Mouse (Mus musculus) adrenal gland, adult 8-10 months (tissue): ENCODE results near the gene Ift122. TPM values are rescaled to one million over a fixed set of nuclear protein-coding genes. Genes with fewer than 3 reads are reported as not detected.

Source experiments
- DNase-seq: peaks from one replicate; pipeline ENCODE4 v3.0.0; 2022
- total RNA-seq, 4 experiments: library from RNA; stranded (reverse); gene quantifications; 2 replicates each; pipeline ENCODE4 v1.2.4; 2022

Ift122 gene
- total RNA-seq, 4 experiments from 2014 or later: 17.2 to 29.9 (median 21.9) TPM

- DNase-seq: peak; percentile 55
Observed at GRCm38 (mm10) chr6:115927292-115928242, 74.3 kb downstream of the Ift122 start.

- no peak for DNase-seq
Observed at GRCm38 (mm10) chr6:115930018-115930417, 76.7 kb downstream of the Ift122 start.

GRCm38 (mm10) chr6:115931639-115932038, 78.4 kb downstream of the Ift122 start, which contains the start of gene Rho:
Gene Rho (plus strand): TSS chr6:115931748.
- no peak for DNase-seq

- peak; percentile 87 for DNase-seq
Observed at GRCm38 (mm10) chr6:115932391-115932790, 79.1 kb downstream of the Ift122 start.

GRCm38 (mm10) chr6:115935544-115935943, 82.3 kb downstream of the Ift122 start:
- no peak for DNase-seq

GRCm38 (mm10) chr6:115938011-115938410, 84.7 kb downstream of the Ift122 start:
- DNase-seq: no peak

- no peak for DNase-seq
Observed at GRCm38 (mm10) chr6:115938798-115939197, 85.5 kb downstream of the Ift122 start.

- DNase-seq: no peak
Observed at GRCm38 (mm10) chr6:115940603-115941002, 87.3 kb downstream of the Ift122 start.

- no peak for DNase-seq
Observed at GRCm38 (mm10) chr6:115941128-115941527, 87.9 kb downstream of the Ift122 start.

GRCm38 (mm10) chr6:115943498-115944427, 90.5 kb downstream of the Ift122 start:
- DNase-seq: no peak

- no peak for DNase-seq
Observed at GRCm38 (mm10) chr6:115944638-115945037, 91.4 kb downstream of the Ift122 start, which contains the start of gene H1foo. Gene H1foo (plus strand): TSS chr6:115944938.

- no peak for DNase-seq
Observed at GRCm38 (mm10) chr6:115945633-115946032, 92.4 kb downstream of the Ift122 start.

- DNase-seq: no peak
Observed at GRCm38 (mm10) chr6:115946389-115946788, 93.1 kb downstream of the Ift122 start.

GRCm38 (mm10) chr6:115954506-115955074, 101.3 kb downstream of the Ift122 start:
- no peak for DNase-seq

- DNase-seq: no peak
Observed at GRCm38 (mm10) chr6:115955169-115955568, 101.9 kb downstream of the Ift122 start.

- no peak for DNase-seq
Observed at GRCm38 (mm10) chr6:115955664-115956063, 102.4 kb downstream of the Ift122 start.

GRCm38 (mm10) chr6:115956418-115956921, 103.2 kb downstream of the Ift122 start:
- no peak for DNase-seq

GRCm38 (mm10) chr6:115956922-115957601, 103.8 kb downstream of the Ift122 start:
- no peak for DNase-seq

GRCm38 (mm10) chr6:115957681-115958080, 104.4 kb downstream of the Ift122 start:
- DNase-seq: no peak

GRCm38 (mm10) chr6:115958445-115958844, 105.2 kb downstream of the Ift122 start:
- DNase-seq: no peak

- peak; percentile 81 for DNase-seq
Observed at GRCm38 (mm10) chr6:115959151-115959691, 106.0 kb downstream of the Ift122 start.
